Mouse (Mus musculus): Measurements from ENCODE around the gene Lrig1.

- no peak for TF ChIP-seq MAFK (IDR thresholded peaks at IDR 0.05; ENCODE audit: insufficient read depth, low read depth, low read length)
- TF ChIP-seq ZC3H11A (IDR thresholded peaks at IDR 0.05; ENCODE audit: borderline replicate concordance, low read depth, low read length) = no peak
Observed at GRCm38 (mm10) chr6:94631779-94632082, 68.2 kb downstream of the Lrig1 start.

All from ES-E14 (cell line).